23 mouse cellular contexts compared by ENCODE assay signal in genomic region chr12:9901948-9902347, GRCm38 (mm10).
DNase-seq lines count a peak whose midpoint lies in the region; ATAC-seq and TF ChIP-seq lines count a peak whose summit lies in the region.
"Had no signal": no experiment of that assay in that cellular context is flagged by ENCODE, and none has a peak within 500 bp of the region (broad histone marks: within the 10 kb centered on the region; RNA-seq: fewer than 3 reads in every experiment).

No protein-coding gene starts in this region.

- peaks cover 6% of the 10 kb centered on the region; the same call in 1 of the 2 replicates for H3K4me1 ChIP-seq in lung, embryonic 14.5 days (ENCODE audit: insufficient read depth)
- no peaks in the 10 kb centered on the region for H3K4me1 ChIP-seq in hindbrain, embryonic 11.5 days (replicated peaks; ENCODE audit: control insufficient read depth, insufficient read depth, low read length)
- H3K4me1 ChIP-seq: forebrain, embryonic 12.5 days; hindbrain, embryonic 15.5 days; midbrain, embryonic 15.5 days; neural tube, embryonic 12.5 days had no signal

- peak; percentile 95 for ATAC-seq in lung, embryonic 14.5 days (ENCODE audit: insufficient read depth)
- no peak for ATAC-seq in hindbrain, embryonic 11.5 days (ENCODE audit: low FRiP score)
- ATAC-seq: liver, postnatal 0 days; midbrain, embryonic 15.5 days had no signal

- TF ChIP-seq CTCF in lung, embryonic 14.5 days (IDR thresholded peaks at IDR 0.05; ENCODE audit: low read depth), result no peak

- H3K9ac ChIP-seq in lung, embryonic 14.5 days, result no peak overlapping the region
- no peak overlapping the region for H3K9ac ChIP-seq in hindbrain, embryonic 11.5 days (ENCODE audit: low read depth, low read length)
- H3K9ac ChIP-seq: forebrain, embryonic 12.5 days; heart, embryonic 15.5 days; hindbrain, embryonic 15.5 days; kidney, embryonic 15.5 days; liver, postnatal 0 days; midbrain, embryonic 15.5 days; neural tube, embryonic 12.5 days had no signal

- H3K27me3 ChIP-seq in lung, embryonic 14.5 days (ENCODE audit: insufficient read depth, low read length), result no peaks in the 10 kb centered on the region
- H3K27me3 ChIP-seq in hindbrain, embryonic 11.5 days (ENCODE audit: control insufficient read depth, insufficient read depth, low read length), result no peaks in the 10 kb centered on the region
- H3K27me3 ChIP-seq: forebrain, embryonic 12.5 days; heart, embryonic 15.5 days; hindbrain, embryonic 15.5 days; kidney, embryonic 15.5 days; midbrain, embryonic 15.5 days; neural tube, embryonic 12.5 days had no signal

- no peaks in the 10 kb centered on the region for H3K9me3 ChIP-seq in lung, embryonic 14.5 days (ENCODE audit: low read depth, low read length)
- H3K9me3 ChIP-seq in hindbrain, embryonic 11.5 days (ENCODE audit: control insufficient read depth, low read length), result no peaks in the 10 kb centered on the region
- H3K9me3 ChIP-seq: forebrain, embryonic 12.5 days; heart, embryonic 15.5 days; hindbrain, embryonic 15.5 days; kidney, embryonic 15.5 days; limb, embryonic 10.5 days; midbrain, embryonic 15.5 days; neural tube, embryonic 12.5 days had no signal

- no peak overlapping the region for H3K27ac ChIP-seq in lung, embryonic 14.5 days (ENCODE audit: low read depth)
- H3K27ac ChIP-seq in hindbrain, embryonic 11.5 days (ENCODE audit: low read depth, low read length), result no peak overlapping the region
- H3K27ac ChIP-seq: forebrain, embryonic 12.5 days; heart, embryonic 15.5 days; hindbrain, embryonic 15.5 days; kidney, embryonic 15.5 days; limb, embryonic 10.5 days; midbrain, embryonic 15.5 days; neural tube, embryonic 12.5 days had no signal

- H3K4me2 ChIP-seq in lung, embryonic 14.5 days, result no peak overlapping the region
- no peak overlapping the region for H3K4me2 ChIP-seq in hindbrain, embryonic 11.5 days (replicated peaks; ENCODE audit: low read depth, low read length)
- H3K4me2 ChIP-seq: forebrain, embryonic 12.5 days; heart, embryonic 15.5 days; hindbrain, embryonic 15.5 days; kidney, embryonic 15.5 days; midbrain, embryonic 15.5 days; neural tube, embryonic 12.5 days had no signal

- 20% methylated on average over 2 of the region's 2 CpGs for WGBS in lung, embryonic 14.5 days
- WGBS in hindbrain, embryonic 11.5 days, result 87% methylated on average over 2 of the region's 2 CpGs

- no peak overlapping the region for H3K4me3 ChIP-seq in lung, embryonic 14.5 days (ENCODE audit: low read depth, low read length)
- H3K4me3 ChIP-seq in hindbrain, embryonic 11.5 days (ENCODE audit: low read depth, low read length), result no peak overlapping the region
- H3K4me3 ChIP-seq: forebrain, embryonic 12.5 days; heart, embryonic 15.5 days; hindbrain, embryonic 15.5 days; kidney, embryonic 15.5 days; limb, embryonic 10.5 days; midbrain, embryonic 15.5 days; neural tube, embryonic 12.5 days had no signal

- H3K36me3 ChIP-seq in lung, embryonic 14.5 days (ENCODE audit: insufficient read depth), result no peaks in the 10 kb centered on the region
- no peaks in the 10 kb centered on the region for H3K36me3 ChIP-seq in hindbrain, embryonic 11.5 days (ENCODE audit: control insufficient read depth, insufficient read depth, low read length)
- H3K36me3 ChIP-seq: forebrain, embryonic 12.5 days; heart, embryonic 15.5 days; hindbrain, embryonic 15.5 days; kidney, embryonic 15.5 days; limb, embryonic 10.5 days; midbrain, embryonic 15.5 days; neural tube, embryonic 12.5 days had no signal

- peak; percentile 93 for DNase-seq in lung, embryonic 14.5 days
- no peak for DNase-seq in lung, postnatal 4 days
- peak; percentile 4 for DNase-seq in ZHBTc4 (ENCODE audit: low read depth, low spot score)
- peak; percentile 33 for DNase-seq in fat pad, adult 2 months (ENCODE audit: extremely low read depth, low read depth, low spot score)
- peak; percentile 26 for DNase-seq in lung, postnatal 36 days
- no peak for DNase-seq in hindbrain, embryonic 11.5 days (ENCODE audit: low spot score)
- no peak for DNase-seq in cerebellum, adult 11-12 months
- DNase-seq: adrenal gland, postnatal 25 days; cerebellum, adult 11 months; cerebellum, postnatal 14 days; heart, postnatal 36 days; liver; liver, postnatal 0 days; right cerebral cortex, postnatal 14 days; spleen, adult 18-20 months; thymus, postnatal 36 days had no signal

Comparison
In these comparisons a context has a peak if more than half of its experiments do, and no peak if none do; other contexts are left out.
1. DNase-seq: peak in lung, embryonic 14.5 days (single experiment), ZHBTc4 (single experiment), fat pad, adult 2 months (single experiment) and lung, postnatal 36 days (single experiment); none in lung, postnatal 4 days (0 of 2), hindbrain, embryonic 11.5 days (single experiment) and cerebellum, adult 11-12 months (single experiment).